In the genomic region with DNA sequence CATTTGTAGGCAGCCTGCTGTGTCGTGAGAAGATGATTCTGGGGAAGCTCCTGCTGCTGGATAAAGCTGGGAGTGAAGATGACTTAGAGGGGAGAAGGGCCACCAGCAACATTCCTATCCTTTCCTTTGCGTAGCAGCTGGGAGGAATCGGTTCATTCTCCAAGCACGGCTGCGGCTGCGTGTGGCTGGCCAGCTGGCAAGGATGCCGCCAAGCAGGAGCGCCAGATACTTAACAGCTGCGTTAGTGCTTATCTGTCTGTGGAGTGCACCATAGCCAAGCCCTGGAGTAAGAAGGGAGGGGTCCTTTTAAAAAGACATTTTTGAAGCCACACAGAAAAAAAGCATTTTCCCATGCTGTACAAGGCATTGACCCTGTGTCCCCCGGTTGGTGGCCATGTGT, we compare ENCODE assay signal across 8 mouse cellular contexts.
DNase-seq lines count a peak whose midpoint lies in the region; ATAC-seq lines count a peak whose summit lies in the region.

No protein-coding gene starts in this region.

- H3K9ac ChIP-seq in hindbrain, embryonic 14.5 days: no peak overlapping the region
- H3K9ac ChIP-seq in hindbrain, embryonic 13.5 days: no peak overlapping the region

- intact Hi-C loops in gastrocnemius, postnatal 14 days (cut with DNase I; ENCODE audit: low total_unique reads): no loop called here
- intact Hi-C loops in heart, postnatal 36 days (cut with DNase I): no loop called here

- H3K4me3 ChIP-seq in hindbrain, embryonic 14.5 days (replicated peaks; ENCODE audit: low read length): no peak overlapping the region
- no peak overlapping the region for H3K4me3 ChIP-seq in hindbrain, embryonic 13.5 days

- H3K4me1 ChIP-seq in hindbrain, embryonic 14.5 days (replicated peaks; ENCODE audit: control insufficient read depth, insufficient read depth, low read length): peaks cover 3% of the 10 kb centered on the region; the same call in 1 of the 2 replicates
- peaks cover 17% of the 10 kb centered on the region for H3K4me1 ChIP-seq in hindbrain, embryonic 13.5 days (replicated peaks)

- DNase-seq in hindbrain, embryonic 14.5 days (ENCODE audit: low spot score): no peak
- peak; percentile 85 for DNase-seq in gastrocnemius, postnatal 14 days
- peak; percentile 60 to 63 for DNase-seq in heart, postnatal 36 days
- peak; percentile 57 for DNase-seq in lung, postnatal 14 days
- no peak for DNase-seq in spleen, adult 18-20 months
- no peak for DNase-seq in retina, embryonic 14.5 days (ENCODE audit: low spot score)

- H3K27ac ChIP-seq in hindbrain, embryonic 14.5 days: no peak overlapping the region
- no peak overlapping the region for H3K27ac ChIP-seq in hindbrain, embryonic 13.5 days

- ATAC-seq in hindbrain, embryonic 14.5 days (ENCODE audit: low FRiP score): 0 out of 2 replicates have a peak, but pooled peaks have one; percentile 31
- ATAC-seq in hindbrain, embryonic 13.5 days (ENCODE audit: low FRiP score): no peak
- no peak for ATAC-seq in megakaryocyte, adult 5-6 weeks (ENCODE audit: poor library complexity, severe bottlenecking)

- no peaks in the 10 kb centered on the region for H3K36me3 ChIP-seq in hindbrain, embryonic 14.5 days (replicated peaks; ENCODE audit: control insufficient read depth, insufficient read depth)
- H3K36me3 ChIP-seq in hindbrain, embryonic 13.5 days: no peaks in the 10 kb centered on the region

- no peaks in the 10 kb centered on the region for H3K9me3 ChIP-seq in hindbrain, embryonic 14.5 days (ENCODE audit: control insufficient read depth, low read length)
- no peaks in the 10 kb centered on the region for H3K9me3 ChIP-seq in hindbrain, embryonic 13.5 days

- no peak overlapping the region for H3K4me2 ChIP-seq in hindbrain, embryonic 14.5 days (replicated peaks)
- H3K4me2 ChIP-seq in hindbrain, embryonic 13.5 days: no peak overlapping the region

- no peaks in the 10 kb centered on the region for H3K27me3 ChIP-seq in hindbrain, embryonic 14.5 days (ENCODE audit: control insufficient read depth, insufficient read depth, low read length)
- no peaks in the 10 kb centered on the region for H3K27me3 ChIP-seq in hindbrain, embryonic 13.5 days

- WGBS in hindbrain, embryonic 14.5 days: 77% methylated on average over 10 of the region's 10 CpGs
- 80% methylated on average over 10 of the region's 10 CpGs for WGBS in hindbrain, embryonic 13.5 days

Comparison
In these comparisons a context has a peak if more than half of its experiments do, and no peak if none do; other contexts are left out.
1. DNase-seq: peak in gastrocnemius, postnatal 14 days (single experiment), heart, postnatal 36 days (2 of 2) and lung, postnatal 14 days (single experiment); none in hindbrain, embryonic 14.5 days (single experiment), spleen, adult 18-20 months (0 of 2) and retina, embryonic 14.5 days (single experiment).